Mouse (Mus musculus) urinary bladder, adult 2 months (tissue): ENCODE data around the gene Bdnf. TPM values are rescaled to one million over a fixed set of nuclear protein-coding genes. Genes with fewer than 3 reads are reported as not detected.

Experiments
- DNase-seq: peaks from one replicate; pipeline ENCODE4 v3.0.0; 2022; ENCODE audit warnings: low spot score
- polyA plus RNA-seq: library from polyadenylated mRNA; depleted of rRNA; stranded (reverse); fragments of >200 nt; gene quantifications from 2 replicates; pipeline ENCODE4 v1.2.3, GENCODE M21; 2012

Gene Bdnf
- polyA plus RNA-seq, 1 experiment: 7.1 TPM

DNA sequence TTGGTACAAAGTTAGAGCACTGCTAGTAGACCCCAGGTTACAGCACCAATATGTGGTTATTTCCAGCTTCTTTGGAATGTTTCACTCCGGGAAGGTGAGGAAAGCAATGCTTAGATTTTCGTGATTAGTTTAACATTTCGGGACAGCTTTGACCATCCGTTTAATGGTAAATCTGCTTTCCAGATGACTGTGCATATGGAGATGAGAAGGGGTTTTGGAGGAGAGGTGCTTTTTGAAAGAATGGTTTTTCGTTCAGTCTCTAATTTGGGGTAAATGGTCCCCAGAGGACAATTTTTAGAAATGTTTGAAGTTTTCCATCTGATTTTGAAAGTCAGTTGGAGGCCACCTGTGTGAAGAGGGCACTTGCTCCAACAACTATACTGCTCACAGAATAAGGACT, 29.6 kb downstream of the Bdnf start:
- no peak for DNase-seq

DNA sequence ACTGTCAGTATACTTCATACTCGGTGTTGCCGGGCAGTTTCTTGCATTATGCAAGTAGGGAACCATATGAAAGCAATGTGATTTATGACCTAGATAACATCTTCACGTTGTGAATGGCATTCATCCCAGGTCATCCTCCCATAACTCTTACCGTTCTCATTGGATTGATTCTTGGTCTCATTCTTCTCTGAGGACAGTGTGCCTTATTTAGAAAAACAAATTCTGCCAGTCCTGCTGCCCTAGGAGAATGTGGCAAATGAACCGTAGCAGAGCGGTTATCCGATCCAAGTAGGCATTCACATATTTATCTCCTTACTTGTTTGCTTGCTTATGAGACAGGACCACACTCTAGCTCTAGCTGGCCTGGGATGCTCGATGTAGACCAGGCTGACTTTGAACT, 32.0 kb downstream of the Bdnf start:
- DNase-seq: no peak

- DNase-seq: no peak
These were observed 34.8 kb downstream of the Bdnf start for GRCm38 (mm10) chr2:109709346-109709745.

GRCm38 (mm10) chr2:109711049-109711448, 36.5 kb downstream of the Bdnf start:
- DNase-seq: no peak

DNA sequence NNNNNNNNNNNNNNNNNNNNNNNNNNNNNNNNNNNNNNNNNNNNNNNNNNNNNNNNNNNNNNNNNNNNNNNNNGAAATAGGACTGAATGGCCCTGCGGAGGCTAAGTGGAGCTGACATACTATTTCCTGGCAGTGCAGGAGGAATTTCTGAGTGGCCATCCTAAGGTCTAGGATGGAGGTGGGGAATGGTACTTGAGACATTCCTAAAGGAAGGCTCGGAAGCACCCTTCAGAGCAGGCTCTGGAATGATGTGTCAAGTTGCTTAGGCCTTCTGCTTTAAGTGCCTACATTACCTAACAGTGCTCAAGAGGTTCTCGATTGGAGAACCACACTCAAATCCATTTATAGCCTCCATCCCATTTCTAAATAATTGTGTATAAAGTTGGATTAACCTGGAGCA, 50.8 kb downstream of the Bdnf start:
- DNase-seq: no peak

DNA sequence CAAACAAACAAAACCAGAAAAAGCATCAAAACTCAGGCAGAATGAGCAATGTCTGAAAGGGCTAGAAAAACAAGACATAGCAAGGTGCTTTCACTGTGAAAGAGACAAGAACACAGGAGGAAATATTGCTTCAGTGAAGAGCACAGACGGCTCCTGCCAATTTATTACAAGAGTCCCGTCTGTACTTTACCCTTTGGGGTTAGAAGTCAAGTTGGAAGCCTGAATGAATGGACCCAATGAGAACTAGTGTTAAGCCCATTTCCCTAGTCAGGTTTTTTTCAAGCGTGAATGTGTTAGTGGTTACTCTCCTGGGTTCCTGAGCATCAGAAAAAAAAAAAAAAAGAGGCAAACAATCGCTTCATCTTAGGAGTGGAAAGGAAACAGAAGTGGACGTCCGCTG, 51.3 kb downstream of the Bdnf start:
- DNase-seq: no peak

DNA sequence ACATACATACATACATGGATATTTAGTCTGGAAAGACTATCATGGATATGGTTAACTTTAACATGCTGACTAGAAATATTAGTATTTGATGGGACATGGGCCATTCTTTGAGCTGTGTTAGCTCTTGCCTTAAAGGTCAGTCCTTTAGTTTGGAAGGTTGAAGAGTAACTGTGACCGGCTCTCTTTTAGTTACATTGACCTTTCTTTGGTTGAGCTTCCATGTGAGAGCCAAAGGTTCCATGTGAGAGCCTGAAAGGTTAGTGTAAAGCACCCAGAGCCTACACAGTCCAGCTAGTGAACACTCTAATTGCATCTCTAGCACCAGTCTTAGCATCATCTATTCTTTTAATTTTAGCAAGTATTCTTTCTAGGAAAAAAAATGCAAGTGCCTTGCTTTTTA, 54.7 kb downstream of the Bdnf start:
- DNase-seq: no peak

DNA sequence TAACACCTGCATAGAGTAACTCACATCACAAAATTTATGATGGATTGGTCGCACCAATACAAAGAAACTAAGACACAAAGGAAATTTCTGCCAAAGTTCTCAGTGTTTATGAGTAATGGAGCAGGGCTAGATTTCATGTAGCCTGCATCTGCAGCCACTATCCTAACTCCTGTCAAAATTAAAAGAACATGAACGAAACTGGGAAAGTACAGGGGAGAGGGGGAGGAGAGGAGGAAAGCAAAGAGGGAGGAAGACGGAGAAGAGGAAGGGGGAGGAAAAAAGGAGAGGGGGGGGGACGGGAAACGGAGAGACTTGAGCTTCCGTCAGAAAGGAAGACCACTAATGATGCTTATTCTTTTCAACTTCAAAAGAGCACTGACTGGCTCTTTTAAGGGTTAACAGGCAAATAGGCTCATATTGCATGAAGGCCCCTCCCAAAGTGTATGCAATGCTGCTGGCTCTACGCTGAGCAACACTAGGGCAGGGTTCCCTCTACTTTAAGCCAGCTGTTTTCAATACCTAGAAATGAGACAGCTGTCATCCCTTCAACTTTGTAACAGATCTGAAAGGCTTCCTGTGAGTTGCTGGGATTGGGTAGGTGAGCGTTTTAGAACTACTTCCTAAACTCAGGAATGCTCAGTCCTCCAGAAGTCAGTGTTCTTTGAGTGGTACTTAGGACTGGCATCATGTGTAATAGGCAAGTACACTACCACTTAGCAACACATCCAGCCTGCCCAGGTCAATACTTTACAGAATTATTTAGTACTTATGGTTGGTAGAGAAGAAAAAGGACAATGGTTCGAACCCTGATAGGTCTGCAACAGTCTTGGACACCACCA, 58.9 kb downstream of the Bdnf start:
- DNase-seq: no peak

GRCm38 (mm10) chr2:109734228-109734627, 59.7 kb downstream of the Bdnf start:
- no peak for DNase-seq

- no peak for DNase-seq
These were observed 60.2 kb downstream of the Bdnf start for GRCm38 (mm10) chr2:109734666-109735065.

GRCm38 (mm10) chr2:109735347-109735746, 60.8 kb downstream of the Bdnf start:
- no peak for DNase-seq

- no peak for DNase-seq
These were observed 61.8 kb downstream of the Bdnf start for GRCm38 (mm10) chr2:109736306-109736705.

- DNase-seq: no peak
These were observed 63.8 kb downstream of the Bdnf start for GRCm38 (mm10) chr2:109738331-109738730.

- DNase-seq: no peak
These were observed 68.9 kb downstream of the Bdnf start for GRCm38 (mm10) chr2:109743208-109743960.

GRCm38 (mm10) chr2:109746223-109746622, 71.7 kb downstream of the Bdnf start:
- no peak for DNase-seq

- no peak for DNase-seq
These were observed 73.9 kb downstream of the Bdnf start for GRCm38 (mm10) chr2:109748412-109748811.

- DNase-seq: no peak
These were observed 74.3 kb downstream of the Bdnf start for GRCm38 (mm10) chr2:109748815-109749214.

DNA sequence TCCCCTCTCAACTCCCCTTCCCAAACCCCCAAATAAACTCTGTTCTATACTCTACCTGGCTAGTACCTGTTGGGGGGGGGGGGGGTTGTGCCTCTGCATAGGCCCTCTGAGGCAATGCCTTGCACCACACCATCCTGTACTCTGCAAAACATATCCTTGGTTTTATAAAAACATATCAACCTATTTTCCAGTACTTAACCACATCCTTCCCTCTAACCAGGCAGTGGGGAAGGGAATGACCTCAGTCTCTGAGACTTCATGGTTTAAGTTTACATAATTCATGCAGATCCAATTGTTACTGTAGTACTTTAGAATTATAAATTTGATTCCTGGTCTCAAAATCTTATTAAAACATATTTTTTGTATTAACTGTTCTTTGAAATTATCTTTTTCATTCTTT, 75.5 kb downstream of the Bdnf start:
- DNase-seq: no peak

GRCm38 (mm10) chr2:109750484-109750883, 76.0 kb downstream of the Bdnf start:
- DNase-seq: no peak

GRCm38 (mm10) chr2:109756305-109756704, 81.8 kb downstream of the Bdnf start:
- DNase-seq: no peak

DNA sequence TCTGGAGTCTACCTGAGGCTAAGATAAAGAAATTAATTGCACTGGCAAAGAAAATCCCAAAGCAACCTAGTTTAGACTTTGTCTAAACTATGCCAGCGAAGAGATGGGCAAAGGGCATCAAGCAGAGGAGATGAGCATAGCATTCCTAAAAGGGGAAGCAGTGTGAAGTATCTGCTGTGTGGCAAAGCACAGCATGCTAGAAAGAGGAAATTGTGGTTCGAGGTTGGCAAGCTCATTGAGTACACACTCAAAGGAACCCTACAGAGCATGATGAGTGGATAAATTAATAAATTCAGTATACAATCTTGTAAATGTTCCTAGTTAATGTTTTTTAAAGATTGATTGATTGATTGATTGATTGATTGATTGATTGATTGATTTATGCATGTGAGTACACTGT, 92.3 kb downstream of the Bdnf start:
- no peak for DNase-seq

DNA sequence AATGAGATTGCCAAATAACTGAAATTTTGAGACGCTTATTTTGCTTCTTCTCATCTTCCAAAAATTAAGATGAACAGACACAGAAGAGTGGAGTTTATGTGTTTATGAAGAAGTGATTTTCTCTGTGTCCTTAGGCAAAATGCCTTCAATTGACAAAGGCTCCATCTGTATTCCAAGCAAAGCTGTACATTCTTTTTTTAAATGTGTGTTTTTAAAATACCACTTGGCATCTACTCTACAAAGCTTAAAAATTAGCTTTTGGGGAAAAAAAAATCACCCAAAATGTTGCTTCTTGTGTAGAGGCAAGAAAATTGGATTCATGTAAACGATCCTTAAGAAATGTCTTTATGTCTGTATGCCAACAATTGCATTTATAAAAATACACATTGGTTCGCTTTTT, 94.3 kb downstream of the Bdnf start:
- no peak for DNase-seq

GRCm38 (mm10) chr2:109776374-109776773, 101.9 kb downstream of the Bdnf start:
- DNase-seq: no peak
